Mouse (Mus musculus) embryonic facial prominence, embryonic 15.5 days (tissue): ENCODE results near the gene Nell1. TPM values are rescaled to one million over a fixed set of nuclear protein-coding genes. Genes with fewer than 3 reads are reported as not detected.

Experiments used
- ATAC-seq: fragments of 200-750 bp; cut with Nextera tagmentation; 2 replicates; pipeline ENCODE4 v1.8.0; 2017; ENCODE audit warnings: low read depth, moderate TSS enrichment; ENCODE audit not compliant: insufficient number of reproducible peaks, low FRiP score, low TSS enrichment
- H3K27ac ChIP-seq: fragments of 300-500 bp; sonication (generic); replicated peaks from 2 replicates; pipeline ENCODE4 v1.5.1; 2015; ENCODE audit warnings: mild to moderate bottlenecking, inconsistent platforms
- H3K27me3 ChIP-seq: fragments of 300-500 bp; sonication (generic); 2 replicates; pipeline ENCODE4 v1.6.1; 2015; ENCODE audit warnings: inconsistent platforms
- H3K36me3 ChIP-seq: fragments of 300-500 bp; sonication (generic); 2 replicates; pipeline ENCODE4 v1.6.1; 2015; ENCODE audit warnings: mild to moderate bottlenecking, inconsistent platforms
- H3K4me1 ChIP-seq: fragments of 300-500 bp; sonication (generic); 2 replicates; pipeline ENCODE4 v1.6.1; 2015; ENCODE audit warnings: inconsistent platforms
- H3K4me2 ChIP-seq: fragments of 300-500 bp; sonication (generic); replicated peaks from 2 replicates; pipeline ENCODE4 v1.6.1; 2015; ENCODE audit warnings: mild to moderate bottlenecking, inconsistent platforms
- H3K4me3 ChIP-seq: fragments of 300-500 bp; sonication (generic); replicated peaks from 2 replicates; pipeline ENCODE4 v1.5.1; 2015; ENCODE audit warnings: mild to moderate bottlenecking, inconsistent platforms
- H3K9ac ChIP-seq: fragments of 300-500 bp; sonication (generic); 2 replicates; pipeline ENCODE4 v1.6.1; 2015; ENCODE audit warnings: inconsistent platforms
- H3K9me3 ChIP-seq: fragments of 300-500 bp; sonication (generic); replicated peaks from 2 replicates; pipeline ENCODE4 v1.6.1; 2016; ENCODE audit warnings: inconsistent platforms
- WGBS: fragments of 180-500 bp; shearing (Covaris S2); methylation state at CpG from one replicate; pipeline ENCODE4 v1.1.7; 2015; 5-methylcytosine and 5-hydroxymethylcytosine counted together
- polyA plus RNA-seq: library from polyadenylated mRNA; unstranded; fragments of >200 nt; fragmentation: Nextera tagmentation; extraction: Ambion mirVana; gene quantifications from 2 replicates; pipeline ENCODE4 v1.2.1, GENCODE M21; 2015

Nell1 gene
- polyA plus RNA-seq, 1 experiment from 2014 or later = 6.9 TPM

DNA sequence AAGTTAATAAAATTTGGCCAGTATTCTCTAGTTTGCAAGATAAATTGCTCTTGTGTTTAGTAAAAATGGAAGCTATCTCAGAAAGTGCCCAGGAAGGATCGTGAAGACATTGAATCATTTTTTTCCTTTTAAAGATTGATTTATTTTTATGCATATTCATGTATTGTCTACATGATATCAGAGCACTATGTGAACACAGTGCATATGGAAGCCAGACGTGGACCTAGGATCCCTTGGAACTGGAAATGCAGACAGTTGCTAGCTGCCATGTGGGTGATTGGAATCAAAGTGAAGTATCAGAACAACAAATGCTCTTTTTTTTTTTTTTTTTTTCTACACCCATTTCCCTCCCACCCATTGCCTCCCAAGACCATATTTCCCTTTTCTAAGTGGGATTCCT, 79.0 kb downstream of the Nell1 start:
- Histone ChIP-seq H3K9me3 (no peaks in the 10 kb centered on the region), H3K36me3 (no peaks in the 10 kb centered on the region), H3K4me1 (no peaks in the 10 kb centered on the region), H3K4me2 (no peak overlapping the region), H3K27ac (no peak overlapping the region), H3K4me3 (no peak overlapping the region), H3K9ac (no peak overlapping the region), H3K27me3 (no peaks in the 10 kb centered on the region)
- ATAC-seq = no peak
- WGBS = 74% methylated on average over 2 of the region's 2 CpGs

DNA sequence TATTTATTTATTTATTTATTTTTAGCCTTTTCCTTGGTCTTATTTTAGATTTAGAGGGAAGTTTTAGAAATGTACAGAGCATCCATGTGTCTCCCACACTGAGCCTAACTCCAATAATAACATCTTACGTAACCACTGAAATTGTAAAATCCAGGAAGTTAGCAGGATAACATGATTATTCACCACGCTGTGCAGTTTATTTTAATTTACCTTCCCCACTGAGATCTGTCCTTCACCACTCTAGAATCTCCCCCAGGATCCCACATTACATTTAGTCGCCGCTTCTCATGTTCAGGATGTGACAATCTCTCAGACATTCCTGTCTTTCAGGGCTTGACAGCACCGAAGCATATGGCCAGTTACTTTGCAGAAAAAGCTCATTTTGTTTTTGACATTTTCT, 119.8 kb downstream of the Nell1 start:
- H3K36me3 ChIP-seq = no peaks in the 10 kb centered on the region
- H3K9me3 ChIP-seq = no peaks in the 10 kb centered on the region
- 70% methylated on average over 5 of the region's 5 CpGs for WGBS
- H3K4me2 ChIP-seq = no peak overlapping the region
- no peak for ATAC-seq
- no peaks in the 10 kb centered on the region for H3K4me1 ChIP-seq
- no peak overlapping the region for H3K4me3 ChIP-seq
- H3K27ac ChIP-seq = no peak overlapping the region
- H3K9ac ChIP-seq = no peak overlapping the region
- H3K27me3 ChIP-seq = no peaks in the 10 kb centered on the region

DNA sequence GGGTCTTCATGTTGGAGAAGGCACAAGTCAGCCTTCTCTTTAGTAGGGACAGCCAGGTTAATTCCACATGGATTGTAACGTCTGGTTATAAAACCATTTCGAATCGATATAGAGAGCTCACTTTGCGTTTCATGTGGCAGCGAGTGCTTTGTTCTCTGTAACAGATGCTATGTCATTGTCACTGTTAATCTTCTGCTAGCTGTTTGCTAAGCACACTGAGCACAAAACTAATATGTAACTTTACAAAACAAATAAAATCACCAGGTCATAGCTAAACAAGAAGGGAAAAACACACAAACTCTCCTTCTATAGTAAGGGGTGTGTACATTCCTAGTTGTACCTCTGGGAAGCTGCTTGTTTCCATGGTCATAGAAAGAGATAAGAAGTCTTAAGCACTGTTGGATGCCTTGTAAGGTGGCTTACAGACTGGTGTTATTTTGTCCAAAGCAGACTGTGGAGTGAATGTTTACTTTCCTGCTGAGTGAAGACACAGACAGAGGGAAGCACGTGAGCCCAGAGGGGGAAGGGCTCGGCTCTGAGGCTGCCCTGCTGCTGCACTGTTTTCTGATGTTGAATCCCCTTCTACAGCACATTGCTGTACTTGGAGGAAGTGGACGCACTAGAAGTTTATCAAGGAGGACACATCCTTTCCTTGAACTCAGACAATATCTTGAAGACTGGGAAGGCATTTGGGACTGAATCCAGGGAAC, 131.1 kb downstream of the Nell1 start:
- no peak overlapping the region for H3K4me3 ChIP-seq
- H3K36me3 ChIP-seq = no peaks in the 10 kb centered on the region
- H3K4me1 ChIP-seq = no peaks in the 10 kb centered on the region
- no peak overlapping the region for H3K27ac ChIP-seq
- H3K4me2 ChIP-seq = no peak overlapping the region
- H3K9ac ChIP-seq = no peak overlapping the region
- no peak for ATAC-seq
- no peaks in the 10 kb centered on the region for H3K9me3 ChIP-seq
- H3K27me3 ChIP-seq = no peaks in the 10 kb centered on the region
- 56% methylated on average over 8 of the region's 8 CpGs for WGBS

DNA sequence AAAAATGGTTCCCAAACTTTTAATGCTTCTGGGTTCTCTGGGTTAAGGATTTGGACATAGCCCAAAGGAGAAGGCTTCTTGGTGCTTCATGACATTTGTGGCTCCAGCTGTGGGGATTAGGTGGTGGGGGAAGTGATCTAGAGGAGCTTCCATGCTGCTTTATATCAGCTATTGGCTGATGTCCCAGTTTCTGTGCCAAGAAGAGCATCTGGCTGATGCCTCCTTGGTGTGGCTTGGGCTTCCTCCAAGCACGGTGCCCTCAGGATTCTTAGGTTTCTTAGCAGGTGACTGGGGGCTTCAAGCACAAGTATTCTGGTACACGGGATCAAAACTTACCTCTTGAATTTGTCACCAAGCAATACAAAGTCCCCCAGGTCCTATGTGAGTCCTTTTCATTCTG, 132.6 kb downstream of the Nell1 start:
- no peak overlapping the region for H3K27ac ChIP-seq
- H3K36me3 ChIP-seq = no peaks in the 10 kb centered on the region
- no peak overlapping the region for H3K9ac ChIP-seq
- no peaks in the 10 kb centered on the region for H3K27me3 ChIP-seq
- no peak overlapping the region for H3K4me3 ChIP-seq
- no peak for ATAC-seq
- 66% methylated on average over 2 of the region's 2 CpGs for WGBS
- H3K4me2 ChIP-seq = no peak overlapping the region
- no peaks in the 10 kb centered on the region for H3K4me1 ChIP-seq
- H3K9me3 ChIP-seq = no peaks in the 10 kb centered on the region

DNA sequence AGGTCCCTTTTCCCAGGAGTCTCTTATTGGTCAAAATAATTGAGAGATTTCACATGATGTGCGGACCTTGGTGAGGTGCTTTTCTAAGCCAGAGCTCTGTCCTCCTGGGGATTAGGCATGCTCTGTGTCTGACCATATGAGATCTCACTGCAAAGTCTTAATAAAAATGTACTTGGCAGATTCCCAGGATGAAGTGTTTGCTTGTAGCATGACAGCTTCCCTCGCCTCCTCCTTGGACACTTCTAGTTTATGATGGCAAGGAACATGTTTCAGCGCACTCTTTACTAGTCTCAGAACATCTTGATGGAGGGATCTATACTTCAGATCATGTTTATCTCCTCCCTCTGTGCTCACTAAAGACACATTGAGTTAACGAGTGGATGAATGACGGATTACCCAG, 143.7 kb downstream of the Nell1 start:
- ATAC-seq = no peak
- no peak overlapping the region for H3K27ac ChIP-seq
- H3K9ac ChIP-seq = no peak overlapping the region
- H3K36me3 ChIP-seq = no peaks in the 10 kb centered on the region
- WGBS = 88% methylated on average over 5 of the region's 5 CpGs
- H3K9me3 ChIP-seq = no peaks in the 10 kb centered on the region
- no peak overlapping the region for H3K4me2 ChIP-seq
- H3K27me3 ChIP-seq = no peaks in the 10 kb centered on the region
- H3K4me1 ChIP-seq = no peaks in the 10 kb centered on the region
- H3K4me3 ChIP-seq = no peak overlapping the region

DNA sequence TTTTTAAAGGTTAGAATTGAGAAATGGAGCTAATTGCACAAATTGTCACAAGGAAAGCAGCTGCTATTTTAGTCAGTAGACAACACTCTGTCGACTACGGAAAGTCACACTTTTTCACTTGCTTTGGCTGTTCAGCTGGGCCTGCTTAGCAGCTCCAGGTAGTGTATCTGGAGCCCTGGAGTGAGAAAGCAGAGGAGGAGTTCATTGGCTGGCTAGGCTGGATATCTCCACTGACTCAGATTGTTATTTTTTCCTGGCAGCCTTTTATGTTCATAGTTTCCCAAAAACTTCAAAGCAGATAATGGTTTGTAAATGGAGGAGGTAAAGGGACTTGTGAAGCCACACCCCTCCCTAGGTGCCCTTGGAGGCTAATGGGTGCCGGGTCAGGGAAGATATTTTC, 163.0 kb downstream of the Nell1 start:
- ATAC-seq = no peak
- H3K9me3 ChIP-seq = no peaks in the 10 kb centered on the region
- no peak overlapping the region for H3K4me3 ChIP-seq
- H3K36me3 ChIP-seq = no peaks in the 10 kb centered on the region
- no peaks in the 10 kb centered on the region for H3K4me1 ChIP-seq
- 87% methylated on average over 3 of the region's 3 CpGs for WGBS
- H3K9ac ChIP-seq = no peak overlapping the region
- H3K4me2 ChIP-seq = no peak overlapping the region
- no peak overlapping the region for H3K27ac ChIP-seq
- H3K27me3 ChIP-seq = no peaks in the 10 kb centered on the region

DNA sequence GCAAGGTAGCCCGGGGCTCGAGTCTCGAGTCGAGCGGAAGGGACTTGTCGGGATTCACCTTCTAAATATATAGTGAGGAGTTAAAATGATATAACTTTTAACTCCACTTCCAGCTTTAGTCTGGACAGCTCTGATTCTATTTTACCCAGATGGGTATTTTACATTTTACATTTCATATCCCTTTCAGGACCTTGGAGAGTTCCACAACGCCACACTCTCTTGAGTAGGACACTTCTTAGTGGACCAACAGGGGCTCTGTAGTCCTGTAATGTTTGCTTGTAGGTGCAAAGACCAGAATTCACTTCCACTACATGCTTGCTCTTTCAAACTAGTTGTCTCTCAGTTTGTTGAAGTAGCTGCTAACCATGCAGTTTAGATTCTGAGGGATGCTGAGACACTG, 174.7 kb downstream of the Nell1 start:
- H3K27ac ChIP-seq = no peak overlapping the region
- H3K9ac ChIP-seq = no peak overlapping the region
- no peaks in the 10 kb centered on the region for H3K4me1 ChIP-seq
- H3K4me3 ChIP-seq = no peak overlapping the region
- H3K4me2 ChIP-seq = no peak overlapping the region
- no peaks in the 10 kb centered on the region for H3K27me3 ChIP-seq
- no peaks in the 10 kb centered on the region for H3K9me3 ChIP-seq
- no peaks in the 10 kb centered on the region for H3K36me3 ChIP-seq
- WGBS = 86% methylated on average over 7 of the region's 7 CpGs
- no peak for ATAC-seq

DNA sequence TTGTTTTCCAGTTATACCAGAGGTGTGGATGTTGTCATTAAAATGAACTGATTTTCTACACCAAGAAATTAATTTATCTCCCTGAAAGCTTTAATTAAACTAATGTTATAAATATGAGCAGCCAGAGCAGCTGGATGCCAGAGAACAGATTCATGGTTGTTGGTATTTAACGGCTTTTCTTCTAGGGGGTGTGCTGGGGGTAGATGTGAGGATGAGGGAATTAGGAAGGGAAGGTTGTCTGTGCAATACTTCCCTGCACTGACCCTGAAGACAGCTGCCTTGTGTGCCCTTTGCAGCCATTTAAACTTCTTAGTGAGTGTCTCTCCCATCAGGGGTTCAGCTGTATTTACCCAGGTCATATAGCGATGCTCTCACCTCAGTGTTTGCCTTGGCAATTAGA, 176.2 kb downstream of the Nell1 start:
- H3K4me3 ChIP-seq = no peak overlapping the region
- H3K4me1 ChIP-seq = no peaks in the 10 kb centered on the region
- H3K36me3 ChIP-seq = no peaks in the 10 kb centered on the region
- 86% methylated on average over 2 of the region's 2 CpGs for WGBS
- H3K4me2 ChIP-seq = no peak overlapping the region
- no peak overlapping the region for H3K27ac ChIP-seq
- ATAC-seq = no peak
- H3K27me3 ChIP-seq = no peaks in the 10 kb centered on the region
- H3K9me3 ChIP-seq = no peaks in the 10 kb centered on the region
- H3K9ac ChIP-seq = no peak overlapping the region

DNA sequence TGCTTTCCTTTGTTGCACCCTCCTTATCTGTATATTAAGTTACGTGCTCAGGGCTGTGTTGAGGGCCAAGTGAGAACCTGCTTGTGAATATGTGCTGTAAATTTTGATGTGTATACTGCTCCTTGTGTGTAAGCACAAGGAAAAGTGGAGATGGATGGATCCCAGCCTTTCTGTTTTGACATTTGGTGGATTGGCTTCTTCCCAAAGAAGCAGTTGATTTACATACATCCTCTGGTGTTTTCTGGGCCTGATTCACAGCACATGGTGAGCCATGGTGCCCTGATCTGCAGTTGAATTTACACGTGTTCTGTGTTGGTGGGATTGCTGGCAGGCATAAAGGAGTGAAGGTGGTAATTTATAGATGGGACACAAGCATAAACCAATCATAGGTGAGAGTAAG, 179.0 kb downstream of the Nell1 start:
- no peaks in the 10 kb centered on the region for H3K36me3 ChIP-seq
- no peak overlapping the region for H3K4me2 ChIP-seq
- WGBS = 53% methylated on average over 2 of the region's 2 CpGs
- no peaks in the 10 kb centered on the region for H3K4me1 ChIP-seq
- no peak for ATAC-seq
- no peaks in the 10 kb centered on the region for H3K27me3 ChIP-seq
- H3K27ac ChIP-seq = no peak overlapping the region
- H3K9me3 ChIP-seq = no peaks in the 10 kb centered on the region
- no peak overlapping the region for H3K9ac ChIP-seq
- H3K4me3 ChIP-seq = no peak overlapping the region

DNA sequence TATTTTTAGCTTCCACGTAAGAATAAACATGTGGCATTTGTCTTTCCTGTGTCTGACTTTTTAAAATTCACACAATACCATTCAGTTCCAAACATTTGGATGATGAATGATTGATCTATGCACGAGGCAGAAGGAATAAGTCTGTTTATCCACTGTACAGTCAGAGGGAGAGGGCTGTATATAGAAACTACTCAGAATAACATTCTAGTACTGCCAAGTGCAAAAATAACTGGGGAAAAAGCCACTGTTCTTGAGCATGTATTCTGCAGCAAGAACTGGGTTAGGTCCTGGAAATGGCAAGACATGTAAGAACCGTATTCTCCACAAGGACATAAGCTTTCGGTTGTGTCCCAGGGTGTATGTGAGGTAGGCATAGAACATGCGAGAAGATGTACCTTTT, 187.9 kb downstream of the Nell1 start:
- WGBS = 74% methylated on average over 5 of the region's 5 CpGs
- no peak overlapping the region for H3K27ac ChIP-seq
- no peak for ATAC-seq
- H3K4me3 ChIP-seq = no peak overlapping the region
- H3K4me1 ChIP-seq = no peaks in the 10 kb centered on the region
- no peak overlapping the region for H3K9ac ChIP-seq
- no peaks in the 10 kb centered on the region for H3K36me3 ChIP-seq
- no peaks in the 10 kb centered on the region for H3K27me3 ChIP-seq
- H3K4me2 ChIP-seq = no peak overlapping the region
- 0 out of 2 replicates have a peak, but pooled peaks cover 6% of the 10 kb centered on the region for H3K9me3 ChIP-seq

DNA sequence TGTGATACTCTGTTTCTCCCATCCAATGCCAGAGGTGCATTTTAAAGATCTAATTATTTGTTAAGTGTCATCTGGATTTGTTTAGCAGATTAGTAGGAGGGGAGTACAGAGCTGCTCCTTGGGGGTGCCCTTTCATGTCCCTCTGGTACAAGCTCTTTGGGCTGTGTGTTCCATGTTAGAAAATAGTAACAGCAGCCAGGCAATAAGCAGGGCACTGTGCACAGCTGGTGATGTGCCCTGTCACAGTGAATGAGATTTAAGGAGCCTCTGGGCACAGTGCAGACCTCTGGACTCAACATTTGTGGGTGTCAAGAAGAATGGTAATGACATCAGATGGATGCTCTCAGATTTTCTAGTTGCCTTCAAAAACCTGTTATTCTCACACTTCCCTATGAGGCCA, 194.1 kb downstream of the Nell1 start:
- Histone ChIP-seq H3K27ac (no peak overlapping the region), H3K4me1 (no peaks in the 10 kb centered on the region), H3K9ac (no peak overlapping the region), H3K4me2 (no peak overlapping the region), H3K36me3 (no peaks in the 10 kb centered on the region), H3K9me3 (no peaks in the 10 kb centered on the region), H3K27me3 (no peaks in the 10 kb centered on the region), H3K4me3 (no peak overlapping the region)
- no peak for ATAC-seq

DNA sequence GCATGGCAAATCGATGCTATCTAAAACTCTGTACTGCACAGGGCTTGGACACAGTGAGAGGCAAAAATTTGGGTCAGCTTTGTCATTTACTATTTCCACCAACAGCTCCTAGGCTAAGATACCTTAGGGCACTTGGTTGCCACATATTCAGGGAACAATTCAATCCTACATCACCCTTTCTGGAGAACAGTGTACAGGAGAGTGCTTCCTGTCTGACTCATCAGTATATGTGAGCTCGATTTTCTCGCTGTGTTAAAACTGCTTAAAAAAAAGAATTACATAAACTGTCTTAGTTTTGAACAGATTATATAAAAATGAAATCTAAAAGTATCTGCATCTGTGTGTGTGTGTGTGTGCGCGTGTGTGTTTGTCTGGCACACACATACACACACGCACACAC, 211.6 kb downstream of the Nell1 start:
- 87% methylated on average over 6 of the region's 6 CpGs for WGBS
- Histone ChIP-seq H3K4me1 (no peaks in the 10 kb centered on the region), H3K27ac (no peak overlapping the region), H3K4me3 (no peak overlapping the region), H3K4me2 (no peak overlapping the region), H3K36me3 (no peaks in the 10 kb centered on the region), H3K9ac (no peak overlapping the region), H3K27me3 (no peaks in the 10 kb centered on the region), H3K9me3 (no peaks in the 10 kb centered on the region)
- no peak for ATAC-seq
